Mouse (Mus musculus) urinary bladder, postnatal 25 days (tissue): ENCODE data around the gene Erfe.

Source experiments
- DNase-seq: peaks from one replicate; pipeline ENCODE4 v3.0.0; 2022; ENCODE audit warnings: low spot score

The Erfe gene

GRCm38 (mm10) chr1:91366215-91367108 lies at the start of gene Erfe:
Gene Erfe, plus strand, starts transcription at chr1:91366430.
- peak; percentile 71 for DNase-seq

- DNase-seq, result no peak
These were observed 48.6 kb upstream of the Erfe start for GRCm38 (mm10) chr1:91317656-91318055.

- no peak for DNase-seq
These were observed 44.3 kb upstream of the Erfe start, which contains the start of gene Espnl for GRCm38 (mm10) chr1:91321760-91322438. Gene Espnl, plus strand, starts transcription at chr1:91322075.

- no peak for DNase-seq
These were observed 41.6 kb upstream of the Erfe start for GRCm38 (mm10) chr1:91324646-91325045.

- no peak for DNase-seq
These were observed 40.7 kb upstream of the Erfe start for GRCm38 (mm10) chr1:91325488-91326042.

GRCm38 (mm10) chr1:91332102-91332501 lies 34.1 kb upstream of the Erfe start:
- no peak for DNase-seq

- DNase-seq, result no peak
These were observed 32.6 kb upstream of the Erfe start for GRCm38 (mm10) chr1:91333582-91333981.

- DNase-seq, result no peak
These were observed 28.9 kb upstream of the Erfe start for GRCm38 (mm10) chr1:91337355-91337754.

GRCm38 (mm10) chr1:91344001-91344400 lies 22.2 kb upstream of the Erfe start:
- DNase-seq, result no peak

- DNase-seq, result peak; percentile 13
These were observed 21.1 kb upstream of the Erfe start for GRCm38 (mm10) chr1:91344921-91345685.

GRCm38 (mm10) chr1:91346892-91347291 lies 19.3 kb upstream of the Erfe start:
- DNase-seq, result peak; percentile 57

- DNase-seq, result no peak
These were observed 15.4 kb upstream of the Erfe start, which contains the start of gene Klhl30 for GRCm38 (mm10) chr1:91350841-91351240. Gene Klhl30, plus strand, starts transcription at chr1:91351016.

GRCm38 (mm10) chr1:91351249-91351648 lies 15.0 kb upstream of the Erfe start:
- DNase-seq, result no peak

GRCm38 (mm10) chr1:91352277-91352676 lies 14.0 kb upstream of the Erfe start:
- no peak for DNase-seq

GRCm38 (mm10) chr1:91356105-91356504 lies 10.1 kb upstream of the Erfe start:
- DNase-seq, result no peak

- DNase-seq, result no peak
These were observed 4.1 kb upstream of the Erfe start for GRCm38 (mm10) chr1:91362113-91362512.

GRCm38 (mm10) chr1:91364822-91365644 lies 1.2 kb upstream of the Erfe start:
- no peak for DNase-seq

GRCm38 (mm10) chr1:91365816-91366214 lies 415 bp upstream of the Erfe start:
- DNase-seq, result no peak

- DNase-seq, result no peak
These were observed 1.1 kb downstream of the Erfe start for GRCm38 (mm10) chr1:91367295-91367694.

- no peak for DNase-seq
These were observed 3.2 kb downstream of the Erfe start for GRCm38 (mm10) chr1:91369408-91369807.

GRCm38 (mm10) chr1:91370055-91370454 lies 3.8 kb downstream of the Erfe start:
- no peak for DNase-seq
